Mouse (Mus musculus) liver, adult 10 weeks (tissue): ENCODE measurements around the gene Dhh. TPM values are rescaled to one million over a fixed set of nuclear protein-coding genes. Genes with fewer than 3 reads are reported as not detected.

ENCODE experiments used
- polyA plus RNA-seq: library from polyadenylated mRNA; stranded (reverse); fragments of 350-450 nt; fragmentation: Illumina TruSeq; extraction: RNeasy Lipid Tissue Mini Kit (QIAGEN cat#74804); gene quantifications from one replicate; pipeline ENCODE4 v1.2.3, GENCODE M21; 2014; ENCODE audit warnings: low read depth, low replicate concordance

The Dhh gene
- polyA plus RNA-seq = not detected

DNA sequence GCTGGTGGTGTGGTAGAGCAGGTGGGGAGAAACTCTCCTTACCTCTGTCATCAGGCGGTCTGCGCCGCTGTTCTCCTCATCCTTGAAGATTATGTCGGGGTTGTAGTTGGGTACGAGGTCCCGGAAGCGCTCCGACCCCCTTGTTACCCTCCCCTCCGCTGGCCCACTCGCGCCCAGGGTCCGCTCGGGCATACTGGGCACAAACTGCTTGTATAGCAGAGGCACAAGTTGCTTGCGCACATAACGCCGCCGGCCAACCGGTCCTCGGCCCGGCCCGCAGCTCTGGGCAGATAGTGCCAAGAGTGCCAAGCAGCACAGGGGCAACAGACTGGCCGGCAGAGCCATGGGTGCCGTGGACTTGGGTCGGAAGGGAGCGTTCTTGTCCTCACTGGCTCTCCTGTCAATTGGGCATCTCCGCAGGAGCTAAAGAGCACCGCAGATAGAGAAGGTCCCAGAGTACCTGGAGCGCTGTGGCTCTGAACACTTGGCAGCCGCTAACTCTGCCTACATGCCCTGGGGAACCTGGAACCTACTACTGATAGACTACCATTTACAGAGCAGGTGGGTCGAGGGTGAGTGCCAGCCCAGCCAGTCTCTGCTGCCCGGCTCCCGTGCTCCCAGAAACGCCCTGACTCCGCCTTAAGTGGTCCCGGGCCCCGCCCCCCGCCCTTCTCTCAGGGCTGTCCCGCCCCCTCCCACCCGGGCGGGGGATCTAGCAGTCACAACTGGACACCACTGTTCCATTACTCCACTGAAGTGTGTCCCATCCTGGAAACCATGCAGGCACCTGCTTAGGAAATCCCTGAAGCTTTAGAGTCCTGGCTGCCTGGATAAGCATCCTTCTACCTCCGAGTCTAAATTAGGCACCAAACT lies at the start of gene Dhh:
Gene Dhh (minus strand): TSS at position 613 of the 873 bp plus-strand sequence.

DNA sequence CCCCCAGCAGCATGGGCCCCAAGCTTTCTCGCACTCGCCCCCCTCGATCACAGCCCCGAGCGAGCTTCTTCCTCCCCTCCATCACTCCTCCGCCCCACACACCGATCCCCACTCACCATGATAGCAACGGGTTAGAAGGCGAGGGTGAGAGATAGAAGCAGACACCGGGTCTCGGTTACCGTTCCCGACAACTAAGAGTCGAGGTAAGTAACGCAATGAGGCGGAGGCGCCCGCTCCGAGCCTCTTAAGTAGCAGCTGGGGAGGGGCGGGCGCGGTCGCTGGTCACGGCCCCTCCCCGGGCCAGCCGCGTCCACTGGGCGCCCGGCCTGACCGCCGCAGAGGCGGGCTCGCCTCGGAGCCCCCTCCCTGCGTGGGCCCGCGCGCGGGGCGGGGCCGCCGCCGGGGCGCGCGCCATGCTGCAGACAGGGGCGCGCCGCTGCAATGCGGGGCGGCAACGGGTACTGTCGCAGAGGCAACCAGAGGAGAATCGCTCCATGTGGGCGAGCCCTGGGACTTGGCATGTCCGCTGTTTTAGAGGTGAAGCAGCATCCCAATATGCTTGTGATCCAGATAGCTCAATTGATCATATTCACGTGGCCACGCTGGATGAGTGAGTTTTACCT lies 36.0 kb upstream of the Dhh start, which contains the start of gene Tuba1b:
Gene Tuba1b (minus strand): TSS at position 349 of the 623 bp plus-strand sequence.

DNA sequence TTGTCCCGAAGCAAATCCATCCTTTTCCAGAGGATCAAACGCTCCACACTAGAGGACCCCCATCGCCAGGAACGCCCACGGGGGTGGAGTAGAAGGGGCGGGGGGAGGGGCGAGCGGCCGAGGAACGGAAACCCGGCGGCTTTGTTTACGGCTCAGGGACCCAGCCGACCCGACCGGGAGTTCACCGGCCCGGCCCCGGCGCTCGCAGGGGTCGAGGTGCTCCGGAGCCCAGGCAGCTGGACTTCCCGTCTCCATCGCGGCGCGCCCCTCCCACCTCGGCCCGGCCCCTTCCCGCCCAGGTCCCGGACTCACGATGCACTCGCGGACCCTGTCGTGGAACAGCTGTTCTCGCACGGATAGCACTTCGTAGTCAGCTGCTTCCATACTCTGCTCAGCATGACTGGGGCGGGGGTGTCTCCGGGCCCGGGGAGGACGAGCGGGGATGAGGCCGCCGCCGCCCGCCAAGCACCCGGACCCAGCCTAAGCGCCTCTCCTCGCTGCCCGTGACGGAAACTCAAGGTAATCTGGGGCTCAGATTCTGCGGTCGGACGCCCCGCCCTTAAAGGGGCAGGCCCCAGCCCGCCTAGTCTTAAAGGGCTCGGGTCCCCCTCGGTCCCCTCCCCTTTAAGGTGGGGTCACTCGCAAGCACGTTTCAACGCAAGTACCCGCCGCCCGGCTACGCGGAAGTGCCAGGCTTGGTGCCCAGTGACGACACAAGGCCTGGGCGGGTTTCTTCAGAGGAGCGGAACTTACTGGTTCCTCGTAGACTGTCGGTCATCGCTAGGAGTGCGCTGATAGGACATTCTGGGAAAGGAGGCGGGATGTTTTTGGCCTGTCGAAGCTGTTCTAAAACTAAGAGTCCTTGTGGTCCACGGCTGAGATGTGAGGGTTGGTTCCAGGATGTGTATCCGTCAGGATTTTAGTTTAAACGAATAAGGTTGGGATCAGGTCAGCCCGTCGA lies 19.5 kb upstream of the Dhh start, which contains the start of gene Lmbr1l:
Gene Lmbr1l (minus strand): TSS at position 694 of the 961 bp plus-strand sequence.

DNA sequence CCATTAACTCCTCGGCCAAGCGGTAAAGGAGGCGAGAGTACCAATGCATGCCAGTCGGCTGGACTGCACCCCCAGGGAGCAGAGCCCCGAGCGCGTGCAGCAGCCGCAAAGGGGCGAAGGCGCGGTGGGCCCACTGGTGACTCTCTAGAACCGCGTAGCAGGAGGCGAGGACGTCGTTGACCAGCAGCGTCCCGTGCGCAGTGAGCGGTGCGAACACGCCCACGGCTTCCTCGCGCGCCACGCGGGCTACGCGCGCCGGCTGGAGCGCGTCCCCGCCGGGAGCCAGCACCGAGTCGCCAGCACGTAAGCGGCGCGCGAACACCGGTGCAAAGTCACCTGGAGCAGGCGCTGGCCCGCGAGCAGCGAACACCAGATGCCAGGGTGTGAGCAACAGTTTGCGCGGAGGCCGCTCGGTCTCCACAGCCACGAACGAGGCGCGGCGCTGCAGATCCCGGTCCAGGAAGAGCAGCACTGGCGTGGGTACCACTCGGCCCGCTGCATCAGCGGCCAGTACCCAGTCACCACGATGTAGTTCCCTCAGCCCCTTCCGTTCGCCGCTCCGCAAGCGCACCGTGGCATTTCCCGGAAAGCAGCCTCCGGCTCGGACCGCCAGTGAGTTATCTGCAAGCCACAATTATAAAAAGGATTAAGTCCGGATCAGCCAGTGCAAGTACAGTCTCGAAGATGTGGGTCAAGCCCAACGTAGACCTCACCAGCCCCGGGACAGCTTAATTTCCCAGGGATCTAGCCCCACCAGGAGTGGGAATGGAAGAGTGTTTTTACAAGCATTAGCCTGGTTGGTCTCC lies 4.2 kb downstream of the Dhh start, which contains the start of gene Rhebl1:
Gene Rhebl1 (minus strand): TSS at position 601 of the 806 bp plus-strand sequence.

DNA sequence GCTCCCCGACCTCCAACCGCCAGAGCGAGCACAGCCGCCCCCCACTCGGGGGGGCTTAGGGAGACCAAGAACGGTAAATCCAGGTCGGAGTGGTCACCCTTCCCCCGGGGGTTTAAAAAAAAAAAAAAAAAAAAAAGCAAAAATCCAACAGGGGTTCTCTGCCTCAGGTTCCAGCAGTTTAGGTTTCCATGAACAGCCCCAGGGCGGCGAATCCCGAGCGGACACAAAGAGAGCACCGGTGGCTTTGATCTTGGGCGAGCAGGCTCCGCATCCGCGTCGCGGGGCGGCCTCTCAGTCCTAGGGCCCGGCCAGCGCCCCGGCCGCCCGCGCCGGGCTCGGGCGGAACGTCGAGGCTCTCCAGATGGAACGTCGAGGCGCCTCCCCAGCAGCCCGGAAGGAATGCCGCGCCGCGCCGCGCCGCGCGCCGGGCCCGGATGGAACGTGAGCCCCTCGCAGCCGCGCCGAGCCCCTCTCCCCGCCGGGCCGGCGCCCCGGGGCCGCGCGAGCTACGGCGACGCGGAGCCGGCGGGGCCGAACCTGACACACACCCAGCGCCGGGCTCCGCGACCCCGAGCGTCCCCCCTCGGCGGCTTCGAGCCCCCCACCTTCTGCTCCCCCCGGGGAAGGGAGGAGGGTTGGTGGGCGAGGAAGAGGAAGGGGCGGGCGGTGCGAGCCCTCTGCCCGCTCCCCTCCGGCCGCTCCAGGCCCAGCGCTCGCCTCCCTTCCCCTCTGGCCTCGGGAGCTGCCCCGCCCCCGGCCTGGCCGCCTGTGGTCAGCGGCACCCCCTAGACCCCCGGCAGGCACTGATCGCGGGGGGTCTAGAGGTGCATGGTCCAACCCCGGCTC lies 27.0 kb downstream of the Dhh start, which contains the start of gene Kmt2d:
Gene Kmt2d (minus strand): TSS at position 135 of the 846 bp plus-strand sequence.

Other genes with a start within 250 kb of the Dhh start
- 2.8 TPM for gene Ddx23, start 235.6 kb downstream of the Dhh start, polyA plus RNA-seq
- 6.3 TPM for gene Rnd1, start 221.1 kb downstream of the Dhh start, polyA plus RNA-seq
- not detected for gene Ccdc65, start 190.3 kb downstream of the Dhh start, polyA plus RNA-seq
- gene Fkbp11, start 170.3 kb downstream of the Dhh start, polyA plus RNA-seq = 1.7 TPM
- gene Arf3, start 135.3 kb downstream of the Dhh start, polyA plus RNA-seq = 14.6 TPM
- not detected for gene Wnt10b, start 120.4 kb downstream of the Dhh start, polyA plus RNA-seq
- not detected for gene Wnt1, start 108.7 kb downstream of the Dhh start, polyA plus RNA-seq
- gene Ddn, start 89.0 kb downstream of the Dhh start, polyA plus RNA-seq = not detected
- 28.5 TPM for gene Prkag1, start 67.0 kb downstream of the Dhh start, polyA plus RNA-seq
- 2.6 TPM for gene Kmt2d, start 27.3 kb downstream of the Dhh start, polyA plus RNA-seq
- gene Rhebl1, start 4.0 kb downstream of the Dhh start, polyA plus RNA-seq = not detected
- 3.3 TPM for gene Lmbr1l, start 19.7 kb upstream of the Dhh start, polyA plus RNA-seq
- gene Tuba1b, start 36.0 kb upstream of the Dhh start, polyA plus RNA-seq = 10.7 TPM
- not detected for gene Gm49450, start 55.0 kb upstream of the Dhh start, polyA plus RNA-seq
- gene Tuba1a, start 55.2 kb upstream of the Dhh start, polyA plus RNA-seq = 2.5 TPM
- gene Tuba1c, start 131.4 kb upstream of the Dhh start, polyA plus RNA-seq = 23.2 TPM
- gene Prph, start 156.6 kb upstream of the Dhh start, polyA plus RNA-seq = not detected
- gene Troap, start 176.0 kb upstream of the Dhh start, polyA plus RNA-seq = not detected
- not detected for gene C1ql4, start 189.3 kb upstream of the Dhh start, polyA plus RNA-seq
- gene Dnajc22, start 194.6 kb upstream of the Dhh start, polyA plus RNA-seq = 26.7 TPM
- 4.0 TPM for gene Spats2, start 227.4 kb upstream of the Dhh start, polyA plus RNA-seq